Mouse (Mus musculus) heart, adult 9 months (tissue): Measurements from ENCODE around the gene Catsperg1.
"Not testable (repeated sequence)": the region's sequence is repeated elsewhere in the genome, so short reads cannot be mapped to it uniquely, and the experiment has no call there.

Experiments used
- DNase-seq, 2 experiments: peaks; one replicate each; pipeline ENCODE4 v3.0.0; 2022; ENCODE audit warnings: low spot score in 2 of 2

Gene Catsperg1

GRCm38 (mm10) chr7:29170066-29170754 is 43.6 kb downstream of the Catsperg1 start, which contains the start of the genes Ggn and Spred3:
TSS of gene Ggn (plus strand) at chr7:29170210.
TSS of gene Spred3 (minus strand) at chr7:29170411.
- DNase-seq = peak; percentile 69 to 83

- peak; percentile 83 for DNase-seq
Observed at GRCm38 (mm10) chr7:29169231-29170065, 44.4 kb downstream of the Catsperg1 start.

GRCm38 (mm10) chr7:29168791-29169230 is 45.0 kb downstream of the Catsperg1 start:
- no peak for DNase-seq

- DNase-seq = no peak
Observed at GRCm38 (mm10) chr7:29168121-29168695, 45.6 kb downstream of the Catsperg1 start.

GRCm38 (mm10) chr7:29167656-29168055 is 46.2 kb downstream of the Catsperg1 start:
- no peak for DNase-seq

GRCm38 (mm10) chr7:29162750-29163525 is 50.9 kb downstream of the Catsperg1 start:
- no peak for DNase-seq

GRCm38 (mm10) chr7:29162294-29162693 is 51.5 kb downstream of the Catsperg1 start:
- DNase-seq = no peak

- no peak for DNase-seq
Observed at GRCm38 (mm10) chr7:29158264-29158663, 55.6 kb downstream of the Catsperg1 start.

- DNase-seq = peak; percentile 83 to 84
Observed at GRCm38 (mm10) chr7:29155838-29156782, 57.7 kb downstream of the Catsperg1 start, which contains the start of gene Fam98c. TSS of gene Fam98c (minus strand) at chr7:29156234.

DNA sequence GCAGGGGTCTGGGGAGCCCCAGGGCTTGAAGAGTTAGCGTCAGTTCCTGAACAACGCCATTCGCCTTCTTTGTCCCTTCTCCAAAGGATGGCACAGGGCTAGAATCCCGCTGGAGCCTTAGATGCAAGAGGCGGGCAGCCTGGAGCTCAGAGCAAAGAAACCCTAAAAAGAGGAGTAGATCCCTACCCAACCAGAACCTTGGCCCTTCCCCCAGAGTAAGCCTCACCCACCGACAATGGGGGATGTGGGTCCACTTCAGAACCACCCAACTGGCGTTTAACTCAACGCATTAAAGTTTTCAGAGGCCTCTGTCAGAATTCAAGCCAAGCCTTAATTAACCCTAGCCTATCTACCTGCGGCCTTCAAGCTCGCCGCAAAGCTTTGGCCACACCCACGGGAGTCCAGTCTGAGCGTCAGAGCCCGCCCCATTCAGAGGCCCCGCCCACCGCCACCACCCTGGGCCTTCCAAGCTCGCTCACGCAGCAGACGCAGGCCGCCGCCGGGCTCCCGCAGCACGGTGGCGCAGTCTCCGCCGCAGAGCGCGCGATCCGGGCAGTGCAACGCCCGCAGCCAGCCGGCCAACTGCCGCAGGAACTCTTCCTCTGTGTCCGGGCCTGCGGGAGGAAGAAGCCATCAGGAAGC is 58.5 kb downstream of the Catsperg1 start:
- DNase-seq = peak; percentile 82 to 87

DNA sequence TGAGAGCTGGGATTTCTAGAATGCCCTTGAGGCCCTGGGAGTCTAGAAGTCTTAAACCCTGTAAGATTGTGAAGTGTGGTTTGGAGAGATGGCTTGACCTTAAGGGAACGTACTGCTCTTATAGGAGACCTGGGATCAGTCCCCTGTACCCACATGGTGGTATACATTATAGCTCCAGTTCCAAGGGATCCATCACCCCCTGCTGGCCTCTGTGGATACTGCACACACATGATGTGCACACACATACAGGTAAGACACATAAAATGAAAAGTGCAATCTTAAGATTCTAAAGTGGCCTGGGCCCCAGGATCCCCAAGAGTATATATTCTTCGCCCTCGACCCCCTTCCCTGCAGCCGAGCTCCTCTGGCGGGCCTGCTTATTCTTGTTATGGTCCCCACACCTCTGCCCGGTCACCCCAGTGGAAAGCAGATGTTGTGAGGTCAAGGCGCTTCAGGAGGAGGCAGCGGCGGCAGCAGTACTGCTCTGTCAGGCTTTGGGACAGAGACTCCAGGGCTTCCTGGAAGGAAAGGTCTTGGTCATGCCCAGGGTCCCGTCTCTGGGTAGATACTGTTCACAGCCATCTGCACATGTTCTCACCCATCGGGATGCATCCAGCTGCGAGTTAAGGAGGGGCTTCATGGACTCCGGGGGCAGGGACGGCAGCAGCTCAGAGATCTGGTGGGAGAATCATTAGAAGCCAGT is 59.7 kb downstream of the Catsperg1 start:
- no peak for DNase-seq

DNA sequence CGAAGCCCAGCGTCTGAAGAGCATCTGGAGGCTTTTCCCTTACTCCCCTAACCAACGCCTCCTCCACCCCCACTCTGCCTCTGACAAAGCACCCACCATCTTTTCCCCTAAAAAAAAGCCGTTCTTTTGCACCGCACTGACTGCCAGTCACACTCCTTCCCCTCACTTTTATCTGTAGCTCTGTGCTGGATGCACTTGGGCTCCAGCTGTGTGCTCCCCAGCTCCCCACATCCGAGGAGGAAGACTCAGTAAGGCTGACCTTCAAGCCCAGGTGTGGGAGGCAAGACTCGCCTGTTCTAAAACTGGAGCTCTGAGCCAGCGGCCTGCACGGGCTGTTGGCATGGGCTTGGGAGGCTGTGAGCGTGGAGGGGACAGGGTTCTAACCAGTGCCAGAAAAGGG is 62.3 kb downstream of the Catsperg1 start:
- DNase-seq = no peak

DNA sequence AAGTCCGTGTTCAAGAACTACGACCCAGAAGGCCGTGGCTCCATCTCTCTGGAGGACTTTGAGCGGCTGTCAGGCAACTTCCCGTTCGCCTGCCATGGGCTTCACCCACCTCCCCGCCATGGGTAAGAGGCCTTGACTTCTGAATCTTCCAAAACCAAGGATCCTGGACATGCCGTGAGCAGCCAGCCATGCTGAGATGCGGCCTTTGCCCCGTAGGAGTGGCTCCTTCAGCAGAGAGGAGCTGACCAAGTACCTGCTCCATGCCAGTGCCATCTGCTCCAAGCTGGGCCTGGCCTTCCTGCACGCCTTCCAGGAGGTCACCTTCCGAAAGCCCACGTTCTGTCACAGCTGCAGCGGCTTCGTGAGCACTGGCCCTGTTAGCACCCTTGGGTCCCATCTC is 65.1 kb downstream of the Catsperg1 start:
- DNase-seq = no peak

- no peak for DNase-seq
Observed at GRCm38 (mm10) chr7:29146625-29147367, 67.0 kb downstream of the Catsperg1 start.

DNA sequence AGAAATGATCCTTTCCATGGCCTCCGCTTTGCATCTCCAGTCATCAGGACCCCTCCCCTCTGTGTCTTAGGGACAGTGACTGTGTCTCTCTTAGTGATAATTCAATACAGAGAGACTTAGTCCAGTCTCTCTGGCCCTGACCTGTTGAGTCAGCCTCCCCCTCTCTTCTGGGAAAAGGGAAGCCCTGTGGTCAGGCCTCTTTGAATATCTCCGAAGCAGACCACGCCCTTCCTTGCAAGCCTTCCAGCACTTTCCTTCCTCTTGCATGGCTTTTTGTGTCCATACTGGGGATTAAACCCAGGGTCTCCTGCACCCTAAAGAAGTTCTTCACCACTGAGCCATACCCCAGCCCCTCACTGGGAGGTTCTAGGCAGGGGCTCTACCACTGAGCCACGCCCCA is 69.8 kb downstream of the Catsperg1 start:
- DNase-seq = no peak

DNA sequence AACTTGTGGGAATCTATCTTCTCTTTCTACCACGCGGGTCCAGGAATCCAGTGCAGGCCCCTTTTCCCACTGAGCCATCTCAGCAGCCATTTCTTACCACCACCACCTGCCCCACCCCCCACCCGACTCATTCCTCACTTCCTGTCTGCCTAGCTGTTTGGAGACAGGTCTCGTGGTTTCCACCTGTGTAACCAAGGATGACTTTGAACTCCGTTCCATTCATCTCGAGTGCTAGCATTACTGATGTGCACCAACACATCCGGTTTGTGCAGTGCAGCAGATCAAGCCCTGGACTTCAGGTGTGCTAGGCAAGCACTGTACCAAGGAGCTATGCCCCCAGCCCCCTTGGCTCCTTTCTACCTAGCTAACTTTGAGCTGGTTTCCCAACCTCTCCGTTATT is 72.4 kb downstream of the Catsperg1 start:
- DNase-seq = no peak

DNA sequence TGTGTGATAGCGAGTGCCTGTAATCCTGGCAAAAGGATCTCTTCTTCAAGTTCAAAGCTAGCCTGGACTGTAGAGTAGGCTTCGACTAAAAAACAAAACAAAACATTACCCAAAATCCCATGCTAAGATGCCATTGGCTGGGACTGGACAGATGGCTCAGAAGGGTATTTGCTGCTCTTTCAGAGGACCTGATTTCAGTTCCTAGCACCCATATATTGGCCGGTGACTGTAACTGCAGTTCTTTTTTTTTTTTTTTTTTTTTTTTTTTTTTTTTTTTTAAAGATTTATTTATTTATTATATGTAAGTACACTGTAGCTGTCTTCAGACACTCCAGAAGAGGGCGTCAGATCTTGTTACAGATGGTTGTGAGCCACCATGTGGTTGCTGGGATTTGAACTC is 74.6 kb downstream of the Catsperg1 start:
- DNase-seq = not testable (repeated sequence)

DNA sequence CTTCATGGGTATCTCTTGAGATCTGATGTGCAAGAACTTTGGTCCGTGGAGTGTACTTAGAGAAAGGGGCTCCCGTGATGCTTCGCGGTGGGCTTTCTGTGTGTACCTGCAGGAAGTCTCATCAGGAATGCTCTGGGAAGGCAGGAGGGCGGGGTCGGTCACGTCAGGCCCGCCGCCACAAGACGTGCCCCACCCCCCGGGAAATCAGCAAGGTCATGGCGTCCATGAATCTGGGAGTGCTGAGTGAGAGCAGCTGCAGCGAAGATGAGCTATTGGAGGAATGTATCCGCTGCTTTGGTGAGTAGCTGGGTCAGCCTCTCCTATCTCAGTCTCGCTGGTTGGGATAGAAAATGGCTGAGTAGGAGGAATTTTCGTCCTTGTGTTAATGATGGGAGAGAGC is 76.4 kb downstream of the Catsperg1 start:
- no peak for DNase-seq
